Mouse (Mus musculus) neutrophil, adult 59 days (primary cell): ENCODE results near the gene Nat8. TPM values are rescaled to one million over a fixed set of nuclear protein-coding genes. Genes with fewer than 3 reads are reported as not detected.

Experiments
- total RNA-seq, 2 experiments: library from RNA; stranded (reverse); gene quantifications; 1 replicate in 1 of 2; 2 replicates in 1 of 2; pipeline ENCODE4 v1.2.4; 2023

The Nat8 gene
- total RNA-seq, result not detected

DNA sequence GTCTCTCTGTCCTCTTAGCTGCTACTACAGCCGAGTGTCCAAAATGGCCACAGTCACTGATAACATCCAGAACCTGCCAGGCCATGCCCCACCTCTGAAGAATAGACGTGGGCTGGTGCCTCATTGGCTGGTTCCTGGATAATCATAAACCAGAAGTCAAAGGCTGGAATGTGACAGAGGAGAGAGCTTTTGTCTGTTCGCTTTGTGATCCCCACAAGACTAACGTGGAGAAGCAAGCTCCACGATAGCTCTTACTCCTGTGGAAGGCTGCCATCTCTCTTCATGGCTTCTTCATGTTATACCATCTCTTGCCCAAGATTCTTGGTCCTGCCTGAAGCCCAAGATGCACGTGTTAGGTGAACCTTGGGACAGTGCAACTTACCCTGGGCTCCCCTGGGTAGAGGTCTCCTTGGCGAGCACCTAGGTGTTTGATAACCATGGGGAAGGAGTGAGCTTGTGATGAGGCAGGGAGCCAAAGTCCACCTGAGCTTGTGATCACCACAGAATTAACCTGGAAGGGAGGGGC is at the start of gene Nat8:
Nat8 (minus strand) TSS at position 287 of the 526 bp plus-strand sequence.

DNA sequence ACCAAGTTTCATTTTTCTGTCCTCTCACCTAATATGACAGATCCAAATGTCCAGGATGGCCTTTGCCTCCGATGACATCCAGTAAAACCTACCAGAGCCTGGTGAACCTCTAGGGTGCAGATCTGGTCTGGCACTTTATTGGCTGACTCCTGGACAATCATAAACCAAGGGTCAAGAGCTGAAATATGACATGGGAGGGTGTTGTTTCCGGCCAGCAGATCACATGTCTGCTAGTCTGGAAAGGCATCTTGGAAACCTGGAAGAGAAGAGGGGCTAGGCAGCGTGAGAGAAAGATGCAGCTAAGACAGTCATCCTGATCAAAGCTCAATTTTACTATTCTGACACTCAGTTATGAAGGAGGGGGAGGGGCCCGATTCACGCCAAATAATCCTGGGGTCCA is 37.1 kb upstream of the Nat8 start, which contains the start of gene Nat8f2:
Nat8f2 (minus strand) TSS at position 153 of the 400 bp plus-strand sequence.

DNA sequence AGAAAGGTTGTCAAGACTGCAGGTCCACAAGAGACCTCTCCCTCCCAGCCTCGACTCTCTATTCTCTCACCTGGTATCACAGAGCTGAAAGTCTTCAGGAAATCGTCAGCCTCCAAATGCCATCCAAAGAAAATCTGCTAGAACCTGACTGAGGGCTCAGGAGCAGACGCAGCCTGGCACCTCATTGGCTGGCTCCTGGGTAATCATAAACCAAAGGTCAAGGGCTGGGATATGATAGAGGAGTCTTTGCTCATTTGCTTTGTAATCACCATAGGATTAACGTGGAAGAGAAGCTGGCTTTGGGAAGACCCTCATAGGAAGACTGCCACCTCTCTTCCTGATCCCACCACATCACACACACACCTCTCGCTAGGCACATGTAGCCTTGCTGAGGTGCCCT is 11.0 kb downstream of the Nat8 start, which contains the start of the genes Nat8f6 and Nat8f5:
Nat8f6 (minus strand) TSS at position 118 of the 400 bp plus-strand sequence.
Nat8f5 (minus strand) TSS at position 136 of the 400 bp plus-strand sequence.

Other genes with a start within 250 kb of the Nat8 start
- 1 to 10 TPM; 7.9 to 8.1 TPM for gene Alms1, start 244.6 kb downstream of the Nat8 start, total RNA-seq
- not detected for gene Nat8f7, start 118.9 kb downstream of the Nat8 start, total RNA-seq
- not detected for gene Nat8f3, start 66.3 kb downstream of the Nat8 start, total RNA-seq
- gene Nat8f6, start 11.1 kb downstream of the Nat8 start, total RNA-seq, result not detected
- gene Nat8f5, start 11.1 kb downstream of the Nat8 start, total RNA-seq, result not detected
- not detected for gene Nat8f2, start 37.1 kb upstream of the Nat8 start, total RNA-seq
- gene Nat8f4, start 72.8 kb upstream of the Nat8 start, total RNA-seq, result under 1 TPM; 0.56 to 0.57 TPM
- 1 to 10 TPM; 6.0 to 6.5 TPM for gene Tprkb, start 79.8 kb upstream of the Nat8 start, total RNA-seq
- gene Nat8f1, start 83.6 kb upstream of the Nat8 start, total RNA-seq, result 1 to 10 TPM; 1.6 to 2.1 TPM
- 100 to 1,000 TPM; 134 to 141 TPM for gene Dusp11, start 129.6 kb upstream of the Nat8 start, total RNA-seq
- gene Figla, start 184.1 kb upstream of the Nat8 start, total RNA-seq, result not detected
- gene Add2, start 196.6 kb upstream of the Nat8 start, total RNA-seq, result 10 to 100 TPM in 1 of 2 experiments, 1 to 10 TPM in 1; 5.0 to 14.0 TPM